Mouse (Mus musculus) hindbrain, embryonic 11.5 days (tissue): ENCODE data around the gene Spata31d1a. TPM values are rescaled to one million over a fixed set of nuclear protein-coding genes. Genes with fewer than 3 reads are reported as not detected.

Experiments
- ATAC-seq: fragments of 200-750 bp; cut with Nextera tagmentation; 2 replicates; pipeline ENCODE4 v1.8.0; 2017; ENCODE audit warnings: mild to moderate bottlenecking, moderate TSS enrichment, moderate library complexity; ENCODE audit not compliant: low FRiP score
- DNase-seq: peaks from one replicate; pipeline ENCODE4 v3.0.0-alpha.2; 2015; ENCODE audit warnings: low spot score
- H3K27ac ChIP-seq: fragments of 300-500 bp; sonication (generic); 2 replicates; pipeline ENCODE4 v1.5.1; 2014; ENCODE audit warnings: mild to moderate bottlenecking, low read depth, low read length
- H3K27me3 ChIP-seq: fragments of 300-500 bp; sonication (generic); 2 replicates; pipeline ENCODE4 v1.6.1; 2014; ENCODE audit warnings: mild to moderate bottlenecking, low read length, moderate library complexity, mixed read lengths; ENCODE audit not compliant: control insufficient read depth, insufficient read depth
- H3K36me3 ChIP-seq: fragments of 300-500 bp; sonication (generic); 2 replicates; pipeline ENCODE4 v1.6.1; 2014; ENCODE audit warnings: mild to moderate bottlenecking, low read length, moderate library complexity, mixed read lengths; ENCODE audit not compliant: control insufficient read depth, insufficient read depth
- H3K4me1 ChIP-seq: fragments of 300-500 bp; sonication (generic); replicated peaks from 2 replicates; pipeline ENCODE4 v1.6.1; 2014; ENCODE audit warnings: low read length, mixed read lengths; ENCODE audit not compliant: control insufficient read depth, insufficient read depth
- H3K4me2 ChIP-seq: fragments of 300-500 bp; sonication (generic); replicated peaks from 2 replicates; pipeline ENCODE4 v1.6.1; 2014; ENCODE audit warnings: mild to moderate bottlenecking, low read depth, low read length
- H3K4me3 ChIP-seq: fragments of 300-500 bp; sonication (generic); 2 replicates; pipeline ENCODE4 v1.5.1; 2014; ENCODE audit warnings: low read depth, low read length
- H3K9ac ChIP-seq: fragments of 300-500 bp; sonication (generic); 2 replicates; pipeline ENCODE4 v1.6.1; 2014; ENCODE audit warnings: low read depth, low read length
- H3K9me3 ChIP-seq: fragments of 300-500 bp; sonication (generic); 2 replicates; pipeline ENCODE4 v1.6.1; 2016; ENCODE audit warnings: low read length; ENCODE audit not compliant: control insufficient read depth
- WGBS: fragments of 180-500 bp; shearing (Covaris S2); extraction: QIAGEN DNeasy Blood & Tissue Kit; methylation state at CpG from one replicate; pipeline ENCODE4 v1.1.7; 2014; 5-methylcytosine and 5-hydroxymethylcytosine counted together
- polyA plus RNA-seq: library from polyadenylated mRNA; unstranded; fragments of >200 nt; fragmentation: Nextera tagmentation; extraction: Ambion mirVana; gene quantifications from 2 replicates; pipeline ENCODE4 v1.2.1, GENCODE M21; 2014

The Spata31d1a gene
- polyA plus RNA-seq, 1 experiment from 2014 or later: 0.03 TPM

DNA sequence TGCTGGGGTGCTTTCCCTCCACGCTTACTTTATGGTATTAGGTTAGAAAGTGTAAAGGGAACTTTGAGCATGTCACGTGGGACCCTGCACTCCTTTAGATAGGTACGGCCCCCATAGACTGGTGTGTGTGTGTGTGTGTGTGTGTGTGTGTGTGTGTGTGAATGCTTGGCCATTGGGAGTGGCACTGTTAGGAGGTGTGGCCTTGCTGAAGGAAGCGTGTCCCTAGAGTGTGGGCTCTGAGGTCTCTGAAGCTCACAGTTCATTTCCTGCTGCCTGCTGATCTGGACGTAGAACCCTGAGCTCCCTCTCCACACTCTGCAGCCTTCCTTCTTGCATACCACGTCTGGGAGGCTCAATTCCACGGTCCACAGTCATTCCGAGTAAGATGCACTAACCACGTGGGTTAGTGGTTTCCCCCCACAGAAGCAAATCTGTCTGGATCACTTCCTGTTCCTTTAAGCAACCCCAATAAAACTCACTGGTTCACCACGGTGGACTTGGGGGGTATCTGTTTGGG is 53.8 kb downstream of the Spata31d1a start:
- H3K9ac ChIP-seq: 0 out of 2 replicates have a peak overlapping the region, but pooled peaks have one; percentile 15
- peak overlapping the region; percentile 5; the same call in 1 of the 2 replicates for H3K4me2 ChIP-seq
- 55% methylated on average over 10 of the region's 10 CpGs for WGBS
- peak overlapping the region; percentile 63 for H3K27ac ChIP-seq
- no peak overlapping the region for H3K4me3 ChIP-seq
- no peaks in the 10 kb centered on the region for H3K27me3 ChIP-seq
- H3K36me3 ChIP-seq: peaks cover 17% of the 10 kb centered on the region
- ATAC-seq (peak; percentile 18; the same call in 1 of the 2 replicates), DNase-seq (no peak)
- H3K4me1 ChIP-seq: peaks cover 21% of the 10 kb centered on the region
- no peaks in the 10 kb centered on the region for H3K9me3 ChIP-seq

- Histone ChIP-seq H3K36me3 (peaks cover 17% of the 10 kb centered on the region; the same call in 1 of the 2 replicates), H3K9ac (no peak overlapping the region), H3K4me2 (no peak overlapping the region), H3K27me3 (no peaks in the 10 kb centered on the region), H3K4me3 (no peak overlapping the region), H3K27ac (no peak overlapping the region), H3K9me3 (no peaks in the 10 kb centered on the region), H3K4me1 (peaks cover 21% of the 10 kb centered on the region)
- ATAC-seq (no peak), DNase-seq (no peak)
- WGBS: 93% methylated on average over 15 of the region's 15 CpGs
Measured at GRCm38 (mm10) chr13:59655718-59656315, 54.3 kb downstream of the Spata31d1a start.

DNA sequence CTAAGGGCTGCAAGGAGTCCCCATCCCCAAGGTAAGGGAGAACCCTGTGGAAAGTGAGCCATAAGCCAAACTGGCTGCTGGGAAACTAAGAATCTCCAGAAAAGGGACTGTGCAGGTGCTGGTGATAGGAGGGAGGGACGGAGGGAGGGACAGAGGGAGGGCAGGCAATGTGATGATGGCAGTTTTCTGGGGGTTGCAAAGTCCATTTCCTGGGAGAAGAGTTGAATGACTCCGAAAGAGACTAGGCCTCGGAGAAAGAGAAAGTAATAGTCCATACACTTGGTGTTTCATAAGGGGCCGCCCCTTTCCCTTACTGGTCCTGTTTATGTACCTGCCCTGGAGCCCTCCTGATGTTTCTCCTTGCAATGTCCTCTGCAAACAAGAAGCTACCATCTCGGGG is 55.7 kb downstream of the Spata31d1a start:
- peaks cover 21% of the 10 kb centered on the region for H3K4me1 ChIP-seq

DNA sequence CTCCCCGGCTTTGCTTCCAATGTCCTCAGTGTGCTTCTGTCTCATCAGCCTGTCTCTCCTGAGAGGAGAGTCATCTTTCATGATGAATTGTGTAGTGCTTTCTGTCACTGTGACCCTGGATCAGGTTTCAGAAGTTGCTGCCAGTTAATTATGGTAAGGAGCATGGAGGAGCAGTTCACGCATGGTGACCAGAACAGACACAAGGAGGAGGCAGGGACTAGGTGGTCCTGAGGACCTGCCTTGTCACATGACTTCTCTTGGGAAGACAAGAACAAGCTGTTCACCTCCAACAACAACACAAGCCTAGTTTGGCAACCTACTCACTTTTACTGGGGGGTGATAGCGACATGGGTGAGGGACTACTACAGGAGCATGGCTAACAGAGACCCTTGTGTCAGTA is 57.0 kb downstream of the Spata31d1a start:
- H3K27ac ChIP-seq: peak overlapping the region; percentile 77
- peaks cover 21% of the 10 kb centered on the region for H3K4me1 ChIP-seq
- no peaks in the 10 kb centered on the region for H3K27me3 ChIP-seq
- no peak overlapping the region for H3K4me3 ChIP-seq
- peaks cover 6% of the 10 kb centered on the region; the same call in 1 of the 2 replicates for H3K36me3 ChIP-seq
- ATAC-seq (no peak), DNase-seq (no peak)
- no peak overlapping the region for H3K9ac ChIP-seq
- H3K4me2 ChIP-seq: no peak overlapping the region
- no peaks in the 10 kb centered on the region for H3K9me3 ChIP-seq
- WGBS: 52% methylated on average over 3 of the region's 3 CpGs

More for the DNA sequence above, 55.7 kb downstream of the Spata31d1a start:
- H3K4me3 ChIP-seq: no peak overlapping the region
- H3K36me3 ChIP-seq: peaks cover 13% of the 10 kb centered on the region; the same call in 1 of the 2 replicates
- ATAC-seq (no peak), DNase-seq (no peak)
- no peaks in the 10 kb centered on the region for H3K27me3 ChIP-seq
- H3K27ac ChIP-seq: no peak overlapping the region
- 89% methylated on average over 5 of the region's 5 CpGs for WGBS
- no peaks in the 10 kb centered on the region for H3K9me3 ChIP-seq
- H3K4me2 ChIP-seq: no peak overlapping the region
- H3K9ac ChIP-seq: no peak overlapping the region

- Histone ChIP-seq H3K36me3 (peaks cover 4% of the 10 kb centered on the region; the same call in 1 of the 2 replicates), H3K4me1 (peaks cover 19% of the 10 kb centered on the region), H3K9ac (no peak overlapping the region), H3K4me3 (no peak overlapping the region), H3K9me3 (no peaks in the 10 kb centered on the region), H3K4me2 (no peak overlapping the region), H3K27ac (peak overlapping the region; percentile 77), H3K27me3 (no peaks in the 10 kb centered on the region)
- ATAC-seq (no peak), DNase-seq (peak; percentile 46)
- 43% methylated on average over 5 of the region's 5 CpGs for WGBS
Measured at GRCm38 (mm10) chr13:59652651-59653050, 57.5 kb downstream of the Spata31d1a start.

Other genes with a start within 250 kb of the Spata31d1a start
- 22.0 and 31.3 TPM in 2 replicates for gene Agtpbp1, start 125.1 kb downstream of the Spata31d1a start, polyA plus RNA-seq
- gene Naa35, start 125.1 kb downstream of the Spata31d1a start, polyA plus RNA-seq: 96.0 and 120 TPM in 2 replicates
- gene Golm1, start 34.5 kb downstream of the Spata31d1a start, polyA plus RNA-seq: 135 and 147 TPM in 2 replicates
- gene 4921517D22Rik, start 16.2 kb downstream of the Spata31d1a start, polyA plus RNA-seq: not detected in 2 replicates
- gene Spata31d1b, start 2.0 kb upstream of the Spata31d1a start, polyA plus RNA-seq: not detected in 2 replicates
- not detected in 2 replicates for gene Spata31d1d, start 21.4 kb upstream of the Spata31d1a start, polyA plus RNA-seq
- 0.05 and 0.24 TPM in 2 replicates for gene 1700014D04Rik, start 36.4 kb upstream of the Spata31d1a start, polyA plus RNA-seq
- gene Isca1, start 59.5 kb upstream of the Spata31d1a start, polyA plus RNA-seq: 139 and 140 TPM in 2 replicates
- not detected in 2 replicates for gene Gm49354, start 71.9 kb upstream of the Spata31d1a start, polyA plus RNA-seq
- gene Tut7, start 112.8 kb upstream of the Spata31d1a start, polyA plus RNA-seq: 49.1 and 50.8 TPM in 2 replicates